In genomic region chr11:78071938-78072337, GRCm38 (mm10) we compare ENCODE assay signal across 18 mouse cellular contexts. TPM values are rescaled to one million over a fixed set of nuclear protein-coding genes. Genes with fewer than 3 reads are reported as not detected.
DNase-seq lines count a peak whose midpoint lies in the region; ATAC-seq lines count a peak whose summit lies in the region.
"Had no signal": no experiment of that assay in that cellular context is flagged by ENCODE, and none has a peak within 500 bp of the region (broad histone marks: within the 10 kb centered on the region; RNA-seq: fewer than 3 reads in every experiment).

No protein-coding gene starts in this region.

- H3K9me3 ChIP-seq in heart, embryonic 13.5 days, result no peaks in the 10 kb centered on the region
- no peaks in the 10 kb centered on the region for H3K9me3 ChIP-seq in liver, embryonic 12.5 days (replicated peaks)
- H3K9me3 ChIP-seq in stomach, embryonic 16.5 days (replicated peaks; ENCODE audit: control insufficient read depth, low read length), result no peaks in the 10 kb centered on the region
- H3K9me3 ChIP-seq: hindbrain, embryonic 15.5 days; lung, embryonic 15.5 days; neural tube, embryonic 12.5 days had no signal

- intact Hi-C loops in heart, postnatal 25 days (cut with DNase I), result no loop called here

- H3K27ac ChIP-seq in heart, embryonic 13.5 days (replicated peaks), result peak overlapping the region; percentile 56; the same call in 1 of the 2 replicates
- H3K27ac ChIP-seq in liver, embryonic 12.5 days, result peak overlapping the region; percentile 100
- H3K27ac ChIP-seq in stomach, embryonic 16.5 days (ENCODE audit: low read length), result peak overlapping the region; percentile 38; the same call in 1 of the 2 replicates
- H3K27ac ChIP-seq: hindbrain, embryonic 15.5 days; layer of hippocampus, adult 2 months; lung, embryonic 15.5 days; neural tube, embryonic 12.5 days had no signal

- peaks cover 20% of the 10 kb centered on the region for H3K4me1 ChIP-seq in heart, embryonic 13.5 days
- peaks cover 83% of the 10 kb centered on the region for H3K4me1 ChIP-seq in liver, embryonic 12.5 days
- H3K4me1 ChIP-seq in stomach, embryonic 16.5 days (ENCODE audit: control insufficient read depth, insufficient read depth, low read length), result peaks cover 5% of the 10 kb centered on the region; the same call in 1 of the 2 replicates
- H3K4me1 ChIP-seq: hindbrain, embryonic 15.5 days; lung, embryonic 15.5 days; neural tube, embryonic 12.5 days had no signal

- peaks cover 56% of the 10 kb centered on the region for H3K36me3 ChIP-seq in heart, embryonic 13.5 days
- H3K36me3 ChIP-seq in liver, embryonic 12.5 days, result peaks cover 57% of the 10 kb centered on the region
- H3K36me3 ChIP-seq in stomach, embryonic 16.5 days (ENCODE audit: control insufficient read depth, insufficient read depth, low read length), result peaks cover 15% of the 10 kb centered on the region; the same call in 1 of the 2 replicates

- H3K4me2 ChIP-seq in heart, embryonic 13.5 days, result peak overlapping the region; percentile 50
- H3K4me2 ChIP-seq in liver, embryonic 12.5 days, result peak overlapping the region; percentile 81
- no peak overlapping the region for H3K4me2 ChIP-seq in stomach, embryonic 16.5 days (ENCODE audit: low read depth, low read length)
- H3K4me2 ChIP-seq: hindbrain, embryonic 15.5 days; lung, embryonic 15.5 days; neural tube, embryonic 12.5 days had no signal

- DNase-seq in heart, postnatal 25 days (ENCODE audit: low spot score), result no peak
- peak; percentile 40 to 63 for DNase-seq in spleen, postnatal 10 days (ENCODE audit: low spot score in 2 of 2)
- DNase-seq in spleen, postnatal 14 days (ENCODE audit: low spot score in 2 of 2), result no peak
- DNase-seq in kidney, adult 9 months, result no peak
- DNase-seq: cerebellum, adult 11 months; cerebellum, postnatal 14 days; embryo, embryonic 11 days; kidney, adult 11 months; kidney, postnatal 10 days; left cerebral cortex, postnatal 4 days had no signal

- WGBS in heart, embryonic 13.5 days, result 68% methylated on average over 5 of the region's 5 CpGs
- WGBS in liver, embryonic 12.5 days (ENCODE audit: insufficient replicate concordance), result 32% methylated on average over 5 of the region's 5 CpGs
- WGBS in stomach, embryonic 16.5 days, result 76% methylated on average over 5 of the region's 5 CpGs

- H3K27me3 ChIP-seq in heart, embryonic 13.5 days (replicated peaks), result no peaks in the 10 kb centered on the region
- no peaks in the 10 kb centered on the region for H3K27me3 ChIP-seq in liver, embryonic 12.5 days (replicated peaks)
- H3K27me3 ChIP-seq in stomach, embryonic 16.5 days (ENCODE audit: control insufficient read depth, insufficient read depth, low read length), result no peaks in the 10 kb centered on the region
- H3K27me3 ChIP-seq: hindbrain, embryonic 15.5 days; lung, embryonic 15.5 days; neural tube, embryonic 12.5 days had no signal

- H3K4me3 ChIP-seq in heart, embryonic 13.5 days, result peak overlapping the region; percentile 11; the same call in 1 of the 2 replicates
- H3K4me3 ChIP-seq in liver, embryonic 12.5 days, result peak overlapping the region; percentile 73
- H3K4me3 ChIP-seq in stomach, embryonic 16.5 days (replicated peaks; ENCODE audit: low read length), result no peak overlapping the region
- H3K4me3 ChIP-seq: hindbrain, embryonic 15.5 days; layer of hippocampus, adult 2 months; lung, embryonic 15.5 days; neural tube, embryonic 12.5 days had no signal

- no peak for ATAC-seq in heart, embryonic 13.5 days (ENCODE audit: extremely low read depth, insufficient number of reproducible peaks, low FRiP score, low TSS enrichment)
- ATAC-seq in liver, embryonic 12.5 days, result no peak
- ATAC-seq in stomach, embryonic 16.5 days (ENCODE audit: insufficient read depth, low FRiP score), result no peak
- ATAC-seq: forebrain, embryonic 14.5 days had no signal

- peak overlapping the region; percentile 28; the same call in 1 of the 2 replicates for H3K9ac ChIP-seq in heart, embryonic 13.5 days
- peak overlapping the region; percentile 93 for H3K9ac ChIP-seq in liver, embryonic 12.5 days
- H3K9ac ChIP-seq in stomach, embryonic 16.5 days (ENCODE audit: low read length), result no peak overlapping the region
- H3K9ac ChIP-seq: hindbrain, embryonic 15.5 days; lung, embryonic 15.5 days; neural tube, embryonic 12.5 days had no signal

RNA-seq across cellular contexts. Expression of gene Eral1, which starts 8.2 kb away (rescaled TPM):
- polyA plus RNA-seq in heart, embryonic 13.5 days (2015; fragmentation: Nextera tagmentation; extraction: Ambion mirVana), result 23.6 and 24.3 TPM in 2 replicates
- total RNA-seq in heart, postnatal 25 days (2021), result 10 to 100 TPM; 25.7 to 27.6 TPM
- polyA plus RNA-seq in liver, embryonic 12.5 days (2016; fragmentation: Nextera tagmentation; extraction: Ambion mirVana), result 23.2 and 25.5 TPM in 2 replicates
- 28.3 and 29.0 TPM in 2 replicates for polyA plus RNA-seq in stomach, embryonic 16.5 days (2015; fragmentation: Nextera tagmentation; extraction: Ambion mirVana)

RNA-seq across cellular contexts. Expression of gene Fam222b, which starts 22.5 kb away (rescaled TPM):
- polyA plus RNA-seq in heart, embryonic 13.5 days (2015; fragmentation: Nextera tagmentation; extraction: Ambion mirVana), result 16.5 and 17.7 TPM in 2 replicates
- 10 to 100 TPM; 10.8 to 12.3 TPM for total RNA-seq in heart, postnatal 25 days (2021)
- 6.0 and 6.7 TPM in 2 replicates for polyA plus RNA-seq in liver, embryonic 12.5 days (2016; fragmentation: Nextera tagmentation; extraction: Ambion mirVana)
- polyA plus RNA-seq in stomach, embryonic 16.5 days (2015; fragmentation: Nextera tagmentation; extraction: Ambion mirVana), result 9.5 and 11.5 TPM in 2 replicates

RNA-seq across cellular contexts. Expression of gene Flot2, which starts 34.2 kb away (rescaled TPM):
- 71.8 and 83.9 TPM in 2 replicates for polyA plus RNA-seq in heart, embryonic 13.5 days (2015; fragmentation: Nextera tagmentation; extraction: Ambion mirVana)
- total RNA-seq in heart, postnatal 25 days (2021), result 10 to 100 TPM; 59.3 to 61.2 TPM
- polyA plus RNA-seq in liver, embryonic 12.5 days (2016; fragmentation: Nextera tagmentation; extraction: Ambion mirVana), result 31.7 and 32.0 TPM in 2 replicates
- polyA plus RNA-seq in stomach, embryonic 16.5 days (2015; fragmentation: Nextera tagmentation; extraction: Ambion mirVana), result 59.0 and 61.1 TPM in 2 replicates

RNA-seq across cellular contexts. Expression of gene Dhrs13, which starts 39.9 kb away (rescaled TPM):
- 13.2 and 14.1 TPM in 2 replicates for polyA plus RNA-seq in heart, embryonic 13.5 days (2015; fragmentation: Nextera tagmentation; extraction: Ambion mirVana)
- total RNA-seq in heart, postnatal 25 days (2021), result 1 to 10 TPM; 3.2 to 4.4 TPM
- 25.4 and 26.4 TPM in 2 replicates for polyA plus RNA-seq in liver, embryonic 12.5 days (2016; fragmentation: Nextera tagmentation; extraction: Ambion mirVana)
- 12.1 and 13.8 TPM in 2 replicates for polyA plus RNA-seq in stomach, embryonic 16.5 days (2015; fragmentation: Nextera tagmentation; extraction: Ambion mirVana)

Comparison
In these comparisons a context has a peak if more than half of its experiments do, and no peak if none do; other contexts are left out.
1. DNase-seq: peak in spleen, postnatal 10 days (2 of 2); none in heart, postnatal 25 days (single experiment), spleen, postnatal 14 days (0 of 2) and kidney, adult 9 months (single experiment).
2. H3K27ac ChIP-seq: peak in every context shown above with its lines; median percentile 100 in liver, embryonic 12.5 days; 56 in heart, embryonic 13.5 days; 38 in stomach, embryonic 16.5 days.